Mouse (Mus musculus) ES-E14 (cell line): ENCODE data around the gene Arrb1. TPM values are rescaled to one million over a fixed set of nuclear protein-coding genes. Genes with fewer than 3 reads are reported as not detected.

Experiments
- DNase-seq: peaks from one replicate; pipeline ENCODE4 v3.0.0-alpha.2; 2013; ENCODE audit warnings: low read depth, low spot score
- H3K27ac ChIP-seq: 2 replicates; pipeline ENCODE4 v1.5.1; 2012; ENCODE audit warnings: low read depth, mild to moderate bottlenecking, low read length, moderate library complexity, mixed read lengths; ENCODE audit not compliant: poor library complexity, insufficient read depth, severe bottlenecking
- H3K36me3 ChIP-seq: 2 replicates; pipeline ENCODE4 v1.6.1; 2012; ENCODE audit warnings: mild to moderate bottlenecking, low read length, moderate library complexity, mixed read lengths; ENCODE audit not compliant: control insufficient read depth, poor library complexity, insufficient read depth, severe bottlenecking
- H3K4me1 ChIP-seq, 2 experiments: fragments of 150-350 bp in 1 of 2; sonication (generic) in 1 of 2; 2 replicates each; pipeline ENCODE4 v1.6.1; 2012; ENCODE audit warnings: low read length in 2 of 2, mild to moderate bottlenecking in 1 of 2, mixed read lengths in 1 of 2; ENCODE audit not compliant: control insufficient read depth in 2 of 2, insufficient read depth in 2 of 2, poor library complexity in 1 of 2
- H3K4me3 ChIP-seq, 2 experiments: fragments of 150-350 bp in 1 of 2; sonication (generic) in 1 of 2; 2 replicates each; pipeline ENCODE4 v1.5.1; 2012; ENCODE audit warnings: low read length in 2 of 2, low read depth in 1 of 2, mild to moderate bottlenecking in 1 of 2, mixed read lengths in 1 of 2; ENCODE audit not compliant: insufficient read depth in 1 of 2, poor library complexity in 1 of 2, severe bottlenecking in 1 of 2
- H3K9ac ChIP-seq: 2 replicates; pipeline ENCODE4 v1.6.1; 2012; ENCODE audit warnings: low read depth, mild to moderate bottlenecking, low read length, mixed read lengths; ENCODE audit not compliant: poor library complexity, insufficient read depth, severe bottlenecking
- H3K9me3 ChIP-seq: fragments of 150-350 bp; sonication (generic); 2 replicates; pipeline ENCODE4 v1.6.1; 2012; ENCODE audit warnings: low read depth, mild to moderate bottlenecking, low read length; ENCODE audit not compliant: control insufficient read depth, insufficient read depth
- CHD2 ChIP-seq: IDR thresholded peaks from 2 replicates; pipeline ENCODE4 v1.6.1; 2014; ENCODE audit warnings: mild to moderate bottlenecking, low read depth, low read length, inconsistent platforms
- HCFC1 ChIP-seq: IDR thresholded peaks from 2 replicates; pipeline ENCODE4 v1.6.1; 2012; ENCODE audit warnings: low read length, inconsistent platforms, borderline replicate concordance; ENCODE audit not compliant: insufficient read depth
- MAFK ChIP-seq: IDR thresholded peaks from 2 replicates; pipeline ENCODE4 v1.6.1; 2014; ENCODE audit warnings: mild to moderate bottlenecking, low read depth, low read length, inconsistent platforms; ENCODE audit not compliant: insufficient read depth
- ZC3H11A ChIP-seq: IDR thresholded peaks from 2 replicates; pipeline ENCODE4 v1.6.1; 2012; ENCODE audit warnings: low read depth, mild to moderate bottlenecking, inconsistent platforms, low read length, borderline replicate concordance
- ZNF384 ChIP-seq: IDR thresholded peaks from 2 replicates; pipeline ENCODE4 v1.6.1; 2012; ENCODE audit warnings: low read depth, low read length, inconsistent platforms
- in situ Hi-C, 2 experiments: fragments of 600-800 bp; cut with MboI; formaldehyde crosslinking; loops; one replicate each; pipeline ENCODE4 v1.15.1; 2025; ENCODE audit warnings: low sequenced_read_pairs in 2 of 2, inconsistent platforms in 1 of 2; ENCODE audit not compliant: unreplicated experiment in 2 of 2
- total RNA-seq: library from RNA; depleted of rRNA; stranded (reverse); fragments of 300-350 nt; gene quantifications from 2 replicates; pipeline ENCODE4 v1.2.3, GENCODE M21; 2012

The Arrb1 gene
- total RNA-seq, 1 experiment, result 10.7 TPM

- H3K4me1 ChIP-seq, result peaks cover 10 to 41% of the 10 kb centered on the region in 2 experiments
- no peaks in the 10 kb centered on the region for H3K9me3 ChIP-seq
- TF ChIP-seq ZNF384, result no peak
- TF ChIP-seq ZC3H11A, result no peak
- no peak overlapping the region for H3K27ac ChIP-seq
- no peaks in the 10 kb centered on the region for H3K36me3 ChIP-seq
- H3K9ac ChIP-seq, result no peak overlapping the region
- no peak overlapping the region for H3K4me3 ChIP-seq
- no peak for DNase-seq
- in situ Hi-C loops, result no loop called here
Measured at GRCm38 (mm10) chr7:99538421-99538820, 3.2 kb downstream of the Arrb1 start.

GRCm38 (mm10) chr7:99539201-99539891 lies 4.1 kb downstream of the Arrb1 start:
- TF ChIP-seq HCFC1 (no peak), ZNF384 (no peak), MAFK (no peak), ZC3H11A (no peak), CHD2 (no peak)
- no peaks in the 10 kb centered on the region for H3K36me3 ChIP-seq
- H3K4me1 ChIP-seq, result peaks cover 9 to 40% of the 10 kb centered on the region in 2 experiments
- H3K9ac ChIP-seq, result no peak overlapping the region
- in situ Hi-C loops, result no loop called here
- H3K9me3 ChIP-seq, result no peaks in the 10 kb centered on the region
- DNase-seq, result no peak
- no peak overlapping the region for H3K27ac ChIP-seq
- H3K4me3 ChIP-seq, result no peak overlapping the region

- Histone ChIP-seq H3K4me3 (no peak overlapping the region), H3K4me1 (peaks cover 8 to 36% of the 10 kb centered on the region in 2 experiments; a peak in 3 of 4 replicates), H3K36me3 (no peaks in the 10 kb centered on the region), H3K9ac (no peak overlapping the region), H3K27ac (no peak overlapping the region), H3K9me3 (no peaks in the 10 kb centered on the region)
- in situ Hi-C loops, result no loop called here
- DNase-seq, result no peak
- TF ChIP-seq MAFK, result no peak
- no peak for TF ChIP-seq HCFC1
- no peak for TF ChIP-seq ZC3H11A
- no peak for TF ChIP-seq CHD2
- TF ChIP-seq ZNF384, result no peak
Measured at GRCm38 (mm10) chr7:99540016-99540415, 4.8 kb downstream of the Arrb1 start.

GRCm38 (mm10) chr7:99541204-99541603 lies 5.9 kb downstream of the Arrb1 start:
- H3K4me3 ChIP-seq, result no peak overlapping the region
- H3K4me1 ChIP-seq, result peaks cover 6 to 33% of the 10 kb centered on the region in 2 experiments; a peak in 3 of 4 replicates

GRCm38 (mm10) chr7:99544272-99544671 lies 9.0 kb downstream of the Arrb1 start:
- H3K9ac ChIP-seq, result no peak overlapping the region
- DNase-seq, result no peak
- no peak overlapping the region for H3K4me3 ChIP-seq
- no peaks in the 10 kb centered on the region for H3K36me3 ChIP-seq
- no peaks in the 10 kb centered on the region for H3K9me3 ChIP-seq
- no peak overlapping the region for H3K27ac ChIP-seq
- in situ Hi-C loops, result no loop called here
- peaks cover 0 to 18% of the 10 kb centered on the region in 2 experiments; a peak in 1 of 4 replicates for H3K4me1 ChIP-seq
- TF ChIP-seq ZC3H11A (no peak), HCFC1 (no peak), MAFK (no peak), ZNF384 (no peak), CHD2 (no peak)

More at GRCm38 (mm10) chr7:99541204-99541603, 5.9 kb downstream of the Arrb1 start:
- Histone ChIP-seq H3K9ac (no peak overlapping the region), H3K9me3 (no peaks in the 10 kb centered on the region), H3K27ac (no peak overlapping the region), H3K36me3 (no peaks in the 10 kb centered on the region)
- in situ Hi-C loops, result no loop called here
- no peak for TF ChIP-seq ZNF384
- TF ChIP-seq MAFK, result no peak
- no peak for DNase-seq
